In the genomic region with DNA sequence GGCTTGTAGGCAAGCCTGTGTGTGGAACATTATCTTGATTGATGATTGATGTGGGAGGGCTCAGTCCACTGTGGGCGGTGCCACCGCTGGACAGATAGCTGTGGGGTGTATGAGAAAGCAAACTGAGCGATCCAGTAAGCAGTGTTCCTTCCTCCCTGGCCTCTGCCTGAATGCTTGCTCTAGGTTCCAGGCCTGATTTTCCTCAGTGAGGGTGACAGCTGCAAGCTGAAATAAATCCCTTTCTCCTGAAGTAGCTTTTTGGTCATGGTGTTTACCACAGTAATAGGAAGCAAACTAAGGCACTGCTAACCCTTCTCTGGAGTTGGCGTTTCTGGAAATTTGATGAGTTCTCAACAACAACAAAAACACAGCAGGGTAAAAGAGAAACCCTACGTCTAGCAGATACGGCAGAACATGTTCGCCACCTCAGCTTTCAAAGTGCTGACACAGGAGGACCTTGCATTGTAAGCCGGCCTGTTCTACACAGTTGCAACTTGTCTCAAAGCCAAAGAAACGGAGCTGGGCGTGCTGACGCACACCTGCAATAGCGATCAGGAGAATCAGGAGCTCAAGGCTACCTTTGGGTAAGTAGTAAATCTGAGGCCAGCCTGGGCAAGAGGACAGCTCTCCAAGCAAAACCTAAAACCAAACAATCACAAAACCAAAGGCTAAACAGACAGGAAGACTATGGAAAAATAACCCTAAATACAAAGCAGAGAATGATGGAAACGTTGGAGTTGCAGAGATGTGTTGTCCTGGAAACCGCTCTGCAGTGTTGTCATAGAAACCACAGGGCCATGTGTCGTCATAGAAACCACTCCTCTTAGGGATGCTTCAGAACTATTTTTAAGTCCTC, we compare ENCODE assay signal across 16 mouse cellular contexts. TPM values are rescaled to one million over a fixed set of nuclear protein-coding genes. Genes with fewer than 3 reads are reported as not detected.
A peak's percentile ranks its signal among the peaks of the same experiment; 100 is the strongest.
DNase-seq lines count a peak whose midpoint lies in the region; ATAC-seq lines count a peak whose summit lies in the region.
"Had no signal": no experiment of that assay in that cellular context is flagged by ENCODE, and none has a peak within 500 bp of the region (broad histone marks: within the 10 kb centered on the region; RNA-seq: fewer than 3 reads in every experiment).

No protein-coding gene starts in this region.

- no peak overlapping the region for H3K4me3 ChIP-seq in neural tube, embryonic 11.5 days (ENCODE audit: low read depth, low read length)
- H3K4me3 ChIP-seq: embryonic facial prominence, embryonic 12.5 days; kidney, embryonic 15.5 days had no signal

- intact Hi-C loops in left cerebral cortex, postnatal 14 days (cut with DNase I): no loop called here

- no peaks in the 10 kb centered on the region for H3K36me3 ChIP-seq in neural tube, embryonic 11.5 days (ENCODE audit: control insufficient read depth, insufficient read depth, low read length)
- H3K36me3 ChIP-seq: embryonic facial prominence, embryonic 12.5 days; kidney, embryonic 15.5 days had no signal

- 54% methylated on average over 15 of the region's 15 CpGs for WGBS in neural tube, embryonic 11.5 days

- H3K4me1 ChIP-seq in neural tube, embryonic 11.5 days (ENCODE audit: control insufficient read depth, insufficient read depth, low read length): 0 out of 2 replicates have a peak, but pooled peaks cover 4% of the 10 kb centered on the region

- peak; percentile 55 for DNase-seq in neural tube, embryonic 11.5 days (ENCODE audit: low spot score)
- no peak for DNase-seq in neural tube, embryonic 10.5 days (ENCODE audit: extremely low spot score, low spot score)
- peak; percentile 52 to 55 for DNase-seq in frontal cortex, postnatal 14 days (ENCODE audit: low spot score in 2 of 2)
- peak; percentile 76 to 89 for DNase-seq in left cerebral cortex, postnatal 14 days (ENCODE audit: low spot score in 2 of 2)
- peak; percentile 68 for DNase-seq in right cerebral cortex, postnatal 25 days
- no peak for DNase-seq in gastrocnemius, postnatal 4 days (ENCODE audit: low spot score in 2 of 2)
- DNase-seq in lung, postnatal 4 days: no peak
- DNase-seq in adrenal gland, postnatal 25 days: no peak
- DNase-seq: adrenal gland, postnatal 10 days; spleen, adult 18-20 months; thymus, postnatal 36 days had no signal

- H3K9me3 ChIP-seq in neural tube, embryonic 11.5 days (ENCODE audit: control insufficient read depth, low read length): no peaks in the 10 kb centered on the region
- H3K9me3 ChIP-seq: embryonic facial prominence, embryonic 12.5 days; kidney, embryonic 15.5 days had no signal

- H3K27ac ChIP-seq in neural tube, embryonic 11.5 days (ENCODE audit: low read depth, low read length): peak overlapping the region; percentile 24; the same call in 1 of the 2 replicates
- H3K27ac ChIP-seq: embryonic facial prominence, embryonic 12.5 days; kidney, embryonic 15.5 days; liver, embryonic 14.5 days had no signal

- H3K4me2 ChIP-seq in neural tube, embryonic 11.5 days (ENCODE audit: low read depth): no peak overlapping the region
- H3K4me2 ChIP-seq: embryonic facial prominence, embryonic 12.5 days; heart, embryonic 11.5 days; kidney, embryonic 15.5 days had no signal

- H3K9ac ChIP-seq in neural tube, embryonic 11.5 days (ENCODE audit: low read length): no peak overlapping the region
- H3K9ac ChIP-seq: embryonic facial prominence, embryonic 12.5 days; kidney, embryonic 15.5 days; liver, embryonic 14.5 days had no signal

- H3K27me3 ChIP-seq in neural tube, embryonic 11.5 days (ENCODE audit: control insufficient read depth, insufficient read depth, low read length): no peaks in the 10 kb centered on the region
- H3K27me3 ChIP-seq: embryonic facial prominence, embryonic 12.5 days; kidney, embryonic 15.5 days had no signal

- no peak for ATAC-seq in neural tube, embryonic 11.5 days (ENCODE audit: insufficient read depth, low FRiP score, low TSS enrichment)

RNA-seq across cellular contexts. Expression of a gene that starts 2.8 kb away (rescaled TPM):
- 15.6 and 18.0 TPM in 2 replicates for polyA plus RNA-seq in neural tube, embryonic 11.5 days (2014; fragmentation: Nextera tagmentation; extraction: Ambion mirVana)
- total RNA-seq in left cerebral cortex, postnatal 14 days (2021): 10 to 100 TPM; 85.4 to 91.6 TPM
- total RNA-seq in gastrocnemius, postnatal 4 days (2021): under 1 TPM in 1 of 2 experiments, not detected in 1; 0.16 TPM
- total RNA-seq in adrenal gland, postnatal 25 days (2021): 4.3 and 5.4 TPM in 2 replicates
- total RNA-seq: megakaryocyte-erythroid progenitor cell, adult 5-6 weeks had no signal

RNA-seq across cellular contexts. Expression of a gene that starts 12.2 kb away (rescaled TPM):
- polyA plus RNA-seq in neural tube, embryonic 11.5 days (2014; fragmentation: Nextera tagmentation; extraction: Ambion mirVana): 9.4 and 10.5 TPM in 2 replicates
- 100 to 1,000 TPM; 215 to 249 TPM for total RNA-seq in left cerebral cortex, postnatal 14 days (2021)
- 10 to 100 TPM; 48.6 to 49.6 TPM for total RNA-seq in gastrocnemius, postnatal 4 days (2021)
- total RNA-seq in adrenal gland, postnatal 25 days (2021): 26.9 and 36.1 TPM in 2 replicates
- total RNA-seq: megakaryocyte-erythroid progenitor cell, adult 5-6 weeks had no signal

RNA-seq across cellular contexts. Expression of a gene that starts 26.2 kb away (rescaled TPM):
- polyA plus RNA-seq in neural tube, embryonic 11.5 days (2014; fragmentation: Nextera tagmentation; extraction: Ambion mirVana): 1.8 and 2.0 TPM in 2 replicates
- 10 to 100 TPM; 59.2 to 61.7 TPM for total RNA-seq in left cerebral cortex, postnatal 14 days (2021)
- under 1 TPM in 1 of 2 experiments, not detected in 1; 0.05 TPM for total RNA-seq in gastrocnemius, postnatal 4 days (2021)
- total RNA-seq in adrenal gland, postnatal 25 days (2021): 1.1 and 2.1 TPM in 2 replicates

RNA-seq across cellular contexts. Expression of a gene that starts 32.7 kb away (rescaled TPM):
- 257 and 263 TPM in 2 replicates for polyA plus RNA-seq in neural tube, embryonic 11.5 days (2014; fragmentation: Nextera tagmentation; extraction: Ambion mirVana)
- total RNA-seq in left cerebral cortex, postnatal 14 days (2021): 1,000 to 10,000 TPM; 2,088 to 2,136 TPM
- 100 to 1,000 TPM; 189 to 234 TPM for total RNA-seq in gastrocnemius, postnatal 4 days (2021)
- 242 and 255 TPM in 2 replicates for total RNA-seq in adrenal gland, postnatal 25 days (2021)

RNA-seq across cellular contexts. Expression of a gene that starts 35.9 kb away (rescaled TPM):
- polyA plus RNA-seq in neural tube, embryonic 11.5 days (2014; fragmentation: Nextera tagmentation; extraction: Ambion mirVana): 16.9 and 17.7 TPM in 2 replicates
- total RNA-seq in left cerebral cortex, postnatal 14 days (2021): 1 to 10 TPM; 3.0 TPM
- 10 to 100 TPM; 32.5 to 33.4 TPM for total RNA-seq in gastrocnemius, postnatal 4 days (2021)
- total RNA-seq in adrenal gland, postnatal 25 days (2021): 19.7 and 26.0 TPM in 2 replicates

Comparison
In these comparisons a context has a peak if more than half of its experiments do, and no peak if none do; other contexts are left out.
1. DNase-seq: peak in neural tube, embryonic 11.5 days (single experiment), frontal cortex, postnatal 14 days (2 of 2), left cerebral cortex, postnatal 14 days (2 of 2) and right cerebral cortex, postnatal 25 days (single experiment); none in neural tube, embryonic 10.5 days (single experiment), gastrocnemius, postnatal 4 days (0 of 2), lung, postnatal 4 days (0 of 2) and adrenal gland, postnatal 25 days (single experiment).
2. RNA of a gene that starts 2.8 kb away (total RNA-seq): 85.4 to 91.6 TPM in left cerebral cortex, postnatal 14 days; 4.3 to 5.4 TPM in adrenal gland, postnatal 25 days and 0.16 TPM in gastrocnemius, postnatal 4 days; every median in the first group is over 10 times any median in the second.
3. RNA of a gene that starts 26.2 kb away (total RNA-seq): 59.2 to 61.7 TPM in left cerebral cortex, postnatal 14 days; 1.1 to 2.1 TPM in adrenal gland, postnatal 25 days and 0.05 TPM in gastrocnemius, postnatal 4 days; every median in the first group is over 10 times any median in the second.